Mouse (Mus musculus) telencephalon, adult 2 months (tissue): ENCODE results near the gene Pnck.

Experiments
- DNase-seq: peaks from one replicate; pipeline ENCODE4 v3.0.0-alpha.2; 2011; ENCODE audit warnings: low read depth, low spot score

Gene Pnck

DNA sequence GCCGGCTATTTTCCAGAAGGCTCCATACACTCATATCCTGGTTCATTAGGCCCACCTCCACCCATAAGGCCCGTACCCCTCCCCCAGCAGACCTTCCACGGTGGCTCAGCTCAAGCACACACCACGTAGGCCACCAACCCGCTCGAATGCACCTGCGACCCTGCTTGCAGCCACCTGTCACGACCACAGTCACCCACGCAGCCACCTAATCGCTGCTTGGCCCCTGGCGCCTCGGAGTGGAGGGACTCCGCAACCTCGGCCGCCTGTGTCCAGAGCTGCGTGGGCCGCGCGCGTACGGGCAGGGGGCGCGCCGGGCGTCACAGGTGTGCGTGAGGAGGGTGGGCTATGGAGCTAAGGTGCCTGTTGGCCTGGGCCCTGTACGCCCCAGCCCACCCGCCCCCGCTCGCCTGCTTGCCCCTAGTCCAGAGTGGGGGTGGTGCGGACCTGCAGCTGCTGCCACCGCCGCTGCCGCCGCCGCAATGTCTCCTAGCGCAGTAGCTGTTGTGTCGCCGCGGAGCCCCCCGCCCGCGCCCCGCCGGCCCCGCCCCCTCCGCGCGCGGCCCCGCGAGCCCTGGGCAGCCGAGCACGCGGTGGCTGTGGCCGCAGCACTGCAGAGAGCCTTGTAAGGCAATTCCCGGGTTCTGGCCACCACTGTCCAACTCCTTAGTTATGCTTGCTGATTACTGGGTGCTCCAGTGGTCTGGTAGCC, at the start of gene Pnck:
Gene Pnck, minus strand, starts transcription at position 543 of the 709 bp plus-strand sequence.
- DNase-seq: no peak

DNA sequence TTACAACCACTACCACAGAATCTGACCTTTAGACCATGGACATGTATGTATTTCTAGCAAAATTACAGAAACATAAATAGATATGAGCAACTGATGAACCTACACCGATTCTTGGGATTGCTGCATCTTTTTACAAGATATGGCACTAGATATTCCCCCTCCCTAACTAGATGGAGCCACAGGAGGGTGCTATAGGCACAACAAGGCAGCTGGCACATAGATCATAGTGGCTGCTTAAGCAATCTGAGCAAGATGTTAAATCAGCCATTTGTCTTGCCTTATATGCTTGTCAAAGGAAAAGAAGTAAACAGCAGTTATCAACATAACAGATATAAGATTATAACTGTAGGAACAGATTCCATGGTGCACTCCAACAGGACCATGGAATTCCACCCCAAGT, 40.6 kb upstream of the Pnck start:
- no peak for DNase-seq

DNA sequence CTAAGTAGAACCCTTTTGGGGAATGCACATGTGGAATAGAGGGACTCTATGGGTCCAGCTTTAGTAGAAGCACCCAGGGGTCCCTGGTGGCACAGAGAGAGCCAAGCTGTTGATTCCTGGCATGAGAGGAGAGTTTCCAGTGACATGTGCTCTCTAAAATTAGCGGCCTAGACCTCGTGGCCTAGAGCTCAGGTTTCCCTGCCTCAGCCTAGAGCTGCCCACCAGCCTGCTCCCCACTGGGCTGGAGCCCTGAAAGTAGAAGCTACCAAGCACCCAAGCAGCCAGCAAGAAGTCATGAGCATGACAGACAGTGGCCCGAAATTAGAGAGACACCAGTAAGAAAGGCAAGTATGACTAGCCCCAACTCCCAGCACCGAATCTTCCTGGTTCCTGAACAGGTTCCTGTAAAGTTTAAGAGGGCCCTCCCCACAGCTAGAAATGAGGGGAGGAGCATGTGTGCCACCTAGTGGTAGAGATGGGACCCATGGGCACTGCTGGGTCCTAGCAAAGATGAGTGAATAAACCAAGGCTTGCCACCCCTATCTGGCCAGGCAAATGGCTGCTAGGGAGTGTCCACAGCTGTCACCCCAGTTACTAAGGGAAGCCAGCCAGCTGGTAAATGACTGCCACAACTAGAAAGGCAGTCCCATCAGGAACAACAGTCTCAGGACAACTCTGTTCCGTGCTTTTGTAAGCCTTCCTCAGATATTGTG, 31.2 kb upstream of the Pnck start:
- DNase-seq: no peak

DNA sequence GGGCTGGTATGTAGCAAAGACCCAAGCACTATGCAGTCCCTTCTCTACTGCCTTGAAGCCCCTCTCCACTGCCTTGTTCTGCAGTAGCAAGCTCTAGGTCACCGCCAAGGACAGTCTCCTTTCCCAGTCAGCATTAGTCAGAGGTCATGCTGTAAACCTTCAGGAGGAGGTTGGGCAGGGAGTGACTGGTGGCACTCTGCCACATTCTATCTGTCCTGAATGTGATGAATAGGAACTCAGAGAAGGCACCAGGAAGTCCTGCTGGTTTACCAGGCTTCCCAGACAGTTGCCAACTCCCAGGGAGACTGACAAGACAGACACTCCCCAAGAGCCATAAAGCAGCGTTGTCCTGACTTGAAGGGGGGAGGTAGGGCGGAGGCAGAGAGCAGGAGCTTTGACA, 25.7 kb upstream of the Pnck start:
- DNase-seq: no peak

DNA sequence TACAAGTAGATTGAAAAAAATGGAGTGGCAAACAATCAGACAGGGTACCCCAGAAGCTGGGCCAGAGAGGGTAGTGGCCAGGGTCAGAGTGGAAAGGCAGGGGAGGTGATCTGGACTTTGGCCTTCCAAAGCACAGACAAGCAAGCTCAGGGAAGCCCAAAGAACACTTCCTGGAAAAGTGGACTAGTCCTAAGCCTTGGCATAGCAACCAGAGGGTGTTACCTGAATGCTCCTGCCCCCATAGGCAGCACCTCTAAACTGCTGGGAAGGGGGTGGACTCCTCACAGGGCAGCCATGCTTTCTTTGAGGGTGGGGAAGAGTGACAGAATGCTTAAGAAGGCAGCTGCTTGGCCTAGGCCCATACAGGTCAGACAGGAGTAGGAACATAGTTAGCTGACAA, 25.1 kb upstream of the Pnck start:
- DNase-seq: no peak

DNA sequence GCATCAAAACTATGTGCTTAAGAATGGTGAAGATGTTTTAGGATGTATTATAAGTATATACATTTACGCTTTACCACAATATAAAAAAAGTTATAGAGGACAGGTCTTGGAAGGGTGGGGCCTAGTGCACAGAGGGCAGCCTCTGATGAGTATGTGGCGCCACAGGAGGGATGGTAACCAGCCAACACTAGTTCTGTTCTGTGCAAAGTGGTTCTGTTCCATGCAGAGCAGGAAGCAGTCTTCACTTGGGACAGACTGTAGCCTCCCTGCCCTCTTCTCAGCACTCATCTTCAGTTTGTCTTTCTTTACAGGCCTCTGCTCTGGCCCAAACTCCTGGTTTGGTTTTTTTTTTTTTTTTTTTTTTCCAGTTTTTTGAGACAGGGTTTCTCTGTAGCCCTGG, 24.2 kb upstream of the Pnck start:
- no peak for DNase-seq

DNA sequence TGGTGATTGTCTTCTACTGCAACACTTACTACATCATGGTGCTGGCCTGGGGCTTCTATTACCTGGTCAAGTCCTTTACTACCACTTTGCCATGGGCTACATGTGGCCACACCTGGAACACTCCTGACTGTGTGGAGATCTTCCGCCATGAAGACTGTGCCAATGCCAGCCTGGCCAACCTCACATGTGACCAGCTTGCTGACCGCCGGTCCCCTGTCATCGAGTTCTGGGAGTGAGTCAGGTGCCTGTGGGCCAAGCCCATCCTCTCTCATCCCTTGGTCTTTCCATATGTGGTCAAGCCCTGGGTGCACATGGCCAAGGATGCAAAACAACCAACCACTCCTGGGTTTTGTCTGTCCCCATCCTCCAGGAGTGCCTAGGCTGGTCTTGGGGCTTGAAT, 16.8 kb upstream of the Pnck start:
- DNase-seq: no peak

DNA sequence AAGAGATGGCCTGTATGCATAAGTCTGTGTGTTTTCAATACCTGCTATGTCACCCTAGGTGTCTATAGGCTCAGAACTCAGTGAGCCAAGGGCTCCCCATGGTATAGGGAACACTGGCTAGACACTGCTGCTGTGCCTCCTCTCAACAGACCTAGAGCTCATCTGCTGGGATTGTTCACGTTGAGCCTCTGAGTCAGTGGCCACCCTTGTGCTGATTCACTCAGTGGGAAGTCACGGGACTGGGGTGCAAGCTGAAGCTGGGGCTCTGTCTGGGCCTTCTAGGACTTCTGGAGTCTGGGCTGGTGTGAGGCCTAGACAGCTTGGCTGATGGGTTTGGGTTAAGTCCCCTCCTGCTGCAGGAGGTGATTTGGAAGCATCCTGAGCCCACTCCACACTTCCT, 15.3 kb upstream of the Pnck start:
- no peak for DNase-seq

DNA sequence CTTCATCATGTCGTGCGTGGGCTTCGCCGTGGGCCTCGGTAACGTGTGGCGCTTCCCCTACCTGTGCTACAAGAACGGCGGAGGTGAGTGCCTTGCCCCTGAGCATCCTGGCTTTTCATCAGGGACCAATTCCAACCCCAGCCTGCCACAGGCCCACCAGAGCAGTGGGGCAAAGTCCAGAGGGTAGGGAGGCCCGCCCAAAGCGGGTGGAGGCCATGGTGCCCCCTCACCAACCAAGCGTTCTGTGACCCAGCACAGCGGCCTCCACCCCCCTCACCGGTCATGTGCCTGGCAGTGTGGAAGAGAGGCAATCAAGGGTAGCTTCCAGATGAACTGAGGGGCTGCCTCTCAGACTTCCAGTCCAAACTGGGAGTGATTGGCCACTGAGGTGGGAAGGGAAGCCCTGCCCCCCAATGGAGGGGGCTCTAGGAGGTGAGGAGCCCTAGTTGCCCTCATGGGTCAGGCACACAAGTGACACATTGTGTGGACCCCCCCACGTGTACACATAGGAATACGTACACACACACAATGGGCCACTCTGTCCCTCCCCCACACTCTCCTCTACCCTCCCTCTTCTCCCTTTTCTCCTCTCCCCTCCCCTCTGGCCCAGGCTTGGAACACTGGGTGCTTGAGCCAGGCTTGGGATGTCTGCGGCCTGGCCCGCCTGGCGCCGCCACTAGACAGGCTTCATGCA, 14.2 kb upstream of the Pnck start:
- DNase-seq: no peak

DNA sequence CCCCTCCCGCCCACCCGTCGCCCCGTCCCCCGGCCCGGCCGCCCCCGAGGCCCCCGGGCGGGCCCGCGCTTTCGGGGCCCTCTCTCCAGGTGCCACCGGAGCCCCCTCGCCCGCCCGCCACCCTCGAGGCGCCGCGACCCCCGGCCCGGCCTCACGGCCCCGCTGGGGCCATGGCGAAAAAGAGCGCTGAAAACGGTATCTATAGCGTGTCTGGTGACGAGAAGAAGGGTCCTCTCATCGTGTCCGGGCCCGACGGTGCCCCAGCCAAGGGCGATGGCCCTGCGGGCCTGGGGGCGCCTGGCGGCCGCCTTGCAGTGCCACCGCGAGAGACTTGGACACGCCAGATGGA, 13.7 kb upstream of the Pnck start:
- DNase-seq: no peak

DNA sequence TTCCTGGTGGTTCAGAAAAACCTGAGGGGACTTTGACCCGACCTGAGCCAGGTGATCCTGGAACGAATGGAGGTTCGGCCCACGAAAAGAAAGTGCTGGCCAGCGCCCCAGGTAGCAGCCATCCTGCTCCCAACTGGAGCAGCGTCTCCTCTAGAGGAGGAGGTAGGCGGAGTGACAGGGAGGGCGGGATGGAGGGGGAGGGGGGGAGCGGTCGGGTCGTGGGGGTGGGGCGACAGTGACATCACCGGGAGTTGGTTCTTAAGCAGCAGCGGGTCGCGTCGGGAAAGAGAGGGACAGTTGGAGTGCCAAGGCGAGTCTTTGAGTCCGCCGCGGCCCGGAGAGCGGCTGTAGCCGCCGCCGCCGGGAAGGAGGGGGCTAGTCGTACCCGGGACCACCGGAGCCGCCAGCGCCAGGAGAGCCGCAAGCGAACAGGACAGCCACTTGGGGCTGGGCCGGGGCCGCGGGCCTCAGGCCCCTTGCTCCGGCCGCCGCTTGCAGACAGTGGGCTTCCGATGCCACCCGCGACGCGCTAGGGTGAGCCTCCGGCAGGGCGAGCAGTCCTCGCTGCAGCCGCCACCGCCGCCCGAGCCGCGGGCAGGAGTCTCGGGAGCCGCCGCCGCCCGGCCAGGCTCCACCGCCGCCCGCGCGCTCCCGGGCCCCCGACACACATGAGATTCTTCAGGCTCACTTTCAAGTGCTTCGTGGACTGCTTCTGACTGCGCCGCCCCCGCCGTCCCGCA, 13.1 kb upstream of the Pnck start, which contains the start of gene Slc6a8:
Gene Slc6a8, plus strand, starts transcription at position 272 of the 740 bp plus-strand sequence.
- no peak for DNase-seq

DNA sequence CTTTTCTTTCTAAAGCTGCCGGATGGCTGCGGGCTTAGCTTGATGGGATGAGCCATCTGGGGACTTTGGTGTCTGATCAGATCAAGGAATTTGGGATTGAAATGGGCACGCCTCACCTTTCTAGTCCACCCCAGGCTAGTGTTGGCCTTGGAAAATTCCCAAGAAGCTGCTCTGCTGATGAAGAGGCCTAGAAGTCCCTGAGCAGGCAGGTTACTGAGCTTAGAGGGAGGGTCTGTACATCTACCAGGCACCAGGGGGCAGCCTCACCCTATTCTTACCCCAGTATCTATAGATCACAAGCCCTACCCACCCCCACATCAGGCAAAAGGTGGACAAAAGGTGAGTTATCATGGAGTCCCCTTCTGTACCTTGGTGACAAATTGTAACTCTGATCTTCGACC, 12.1 kb upstream of the Pnck start:
- DNase-seq: no peak

DNA sequence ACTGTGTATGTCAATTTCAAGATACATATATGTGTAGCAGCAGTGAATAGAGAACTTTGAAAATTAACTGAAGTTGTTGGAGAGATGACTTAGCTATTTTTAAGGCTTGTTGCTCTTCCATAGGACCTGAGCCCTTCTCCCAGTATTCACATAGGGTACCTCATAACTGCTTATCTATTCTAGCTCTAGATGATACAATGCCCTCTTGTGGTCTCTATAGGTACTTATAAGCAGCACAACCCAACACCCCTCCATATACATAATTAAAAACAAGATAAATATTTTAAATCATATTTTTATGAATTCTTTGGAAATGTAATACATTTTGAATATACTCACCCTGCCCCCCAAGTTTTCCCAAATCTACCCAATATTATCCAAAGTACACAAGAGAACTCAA, 3.2 kb upstream of the Pnck start:
- no peak for DNase-seq

DNA sequence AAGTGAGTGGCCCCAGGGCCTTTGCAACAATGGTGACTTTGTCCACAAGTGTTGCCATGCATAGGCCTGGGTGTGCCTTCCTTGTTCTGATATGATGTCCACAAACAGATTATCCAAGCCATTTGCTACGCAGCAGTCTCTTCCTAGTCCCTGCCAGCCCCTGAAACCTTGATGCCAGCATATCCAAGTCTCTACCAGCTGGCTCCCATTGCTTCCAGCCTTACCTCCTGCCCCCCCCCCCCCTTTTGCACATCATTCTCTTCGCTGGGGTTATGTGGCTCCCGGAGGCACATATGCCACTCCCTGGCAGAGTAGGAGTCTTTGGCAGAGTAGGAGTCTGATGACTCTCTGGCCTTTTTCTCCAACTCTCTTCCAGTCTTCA, 358 bp upstream of the Pnck start:
- DNase-seq: no peak

DNA sequence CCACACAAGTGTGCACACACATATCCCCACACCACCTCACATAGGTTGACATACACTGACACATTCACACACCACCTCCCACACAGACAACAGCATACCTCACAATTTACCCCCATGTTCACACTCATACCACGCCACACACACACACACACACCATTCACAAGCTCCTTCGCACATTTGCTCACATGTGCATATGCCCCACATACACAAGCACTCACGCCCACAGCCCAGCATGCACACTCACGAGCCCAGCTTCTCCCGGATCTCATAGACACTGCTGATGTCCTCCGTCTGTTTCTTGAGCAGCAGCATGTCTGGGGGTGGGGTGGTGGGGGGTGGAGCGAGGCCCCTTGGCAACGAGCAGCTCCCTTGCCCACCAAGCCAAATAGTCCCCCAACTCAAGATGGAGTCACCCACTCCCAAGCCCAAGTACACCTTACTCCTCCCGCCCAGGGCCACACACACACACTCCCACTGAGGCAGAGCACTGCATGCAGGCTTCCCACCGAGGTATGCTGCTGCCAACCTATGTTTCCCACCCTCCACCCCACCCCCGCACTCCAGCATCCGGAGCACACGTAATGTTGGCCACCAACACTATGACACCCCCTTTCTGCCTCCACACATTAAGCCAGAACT, 862 bp downstream of the Pnck start:
- DNase-seq: no peak

DNA sequence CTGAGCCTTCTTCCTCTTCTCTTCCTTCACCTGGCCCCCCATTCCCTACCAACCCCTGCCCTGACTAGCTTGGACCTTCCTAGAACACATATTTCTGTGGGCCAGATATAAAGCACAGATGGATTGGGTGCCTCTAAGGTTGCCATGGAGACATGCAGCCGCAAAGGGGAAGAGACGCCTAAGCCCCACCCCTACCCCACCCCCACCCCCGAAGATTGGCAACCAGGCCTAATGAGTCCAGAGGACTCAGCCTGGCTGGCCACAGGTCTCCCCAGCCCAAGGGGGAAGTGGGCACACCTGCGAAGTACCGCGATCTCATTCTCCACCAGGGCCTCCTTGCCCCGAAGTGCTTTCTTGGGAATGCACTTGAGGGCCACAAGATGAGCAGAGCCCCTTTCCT, 1.5 kb downstream of the Pnck start:
- DNase-seq: no peak

DNA sequence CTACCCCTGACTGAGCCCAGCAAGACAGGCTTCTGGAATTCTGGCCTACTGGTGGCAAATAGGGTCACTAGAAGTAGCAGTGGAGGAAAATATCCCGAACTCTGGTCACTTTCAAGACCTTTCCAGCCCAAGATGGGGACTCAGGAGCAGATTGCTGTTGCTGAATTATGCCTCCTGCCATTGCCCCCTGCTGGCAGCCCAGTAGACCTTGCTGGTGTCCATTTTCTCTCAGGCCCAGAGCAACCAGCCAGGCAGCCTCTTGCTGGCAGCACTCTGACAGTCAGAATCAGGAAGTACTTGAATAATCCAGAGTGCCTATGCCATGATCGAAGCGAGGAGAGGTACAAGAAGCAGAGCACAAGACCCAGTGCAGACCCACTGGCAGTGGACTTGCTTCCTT, 4.4 kb downstream of the Pnck start:
- DNase-seq: no peak

DNA sequence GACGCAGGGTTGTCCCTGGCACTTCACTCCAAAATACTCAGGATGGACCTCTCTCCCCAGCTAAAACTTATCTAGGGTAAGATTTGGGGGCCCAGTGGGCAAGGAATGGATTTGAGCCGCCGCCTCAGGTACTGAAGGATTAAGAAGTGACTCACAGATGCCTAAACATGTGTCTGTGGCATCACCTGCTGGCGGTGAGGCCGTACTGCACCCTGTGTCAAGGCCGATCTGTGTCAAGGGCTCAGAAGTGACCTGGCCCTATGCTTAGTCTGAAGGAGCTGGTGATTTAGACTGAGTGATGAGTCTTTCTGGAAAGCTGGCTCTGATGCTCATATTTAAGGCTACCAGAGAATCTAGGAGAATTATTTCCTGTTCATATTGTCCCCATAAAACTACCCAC, 5.7 kb downstream of the Pnck start:
- no peak for DNase-seq

DNA sequence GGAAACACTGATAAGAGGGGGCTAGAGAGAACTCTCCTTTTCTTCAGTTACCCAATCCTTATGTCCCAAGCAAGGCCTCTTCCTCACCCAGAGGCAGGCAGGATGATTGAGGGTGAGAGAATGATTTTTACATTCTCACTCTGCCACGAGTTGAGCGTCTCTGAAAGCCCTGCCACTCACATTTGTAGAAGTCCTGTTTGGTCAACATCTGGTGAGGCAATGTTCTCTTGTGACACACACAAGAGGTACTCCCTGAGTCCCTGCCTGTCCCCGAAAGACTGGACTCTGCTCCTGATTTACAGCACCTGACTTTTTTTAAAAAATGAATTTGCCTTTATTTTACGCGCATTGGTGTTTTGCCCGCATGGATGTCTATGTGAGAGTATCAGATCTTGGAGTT, 6.5 kb downstream of the Pnck start:
- DNase-seq: no peak

DNA sequence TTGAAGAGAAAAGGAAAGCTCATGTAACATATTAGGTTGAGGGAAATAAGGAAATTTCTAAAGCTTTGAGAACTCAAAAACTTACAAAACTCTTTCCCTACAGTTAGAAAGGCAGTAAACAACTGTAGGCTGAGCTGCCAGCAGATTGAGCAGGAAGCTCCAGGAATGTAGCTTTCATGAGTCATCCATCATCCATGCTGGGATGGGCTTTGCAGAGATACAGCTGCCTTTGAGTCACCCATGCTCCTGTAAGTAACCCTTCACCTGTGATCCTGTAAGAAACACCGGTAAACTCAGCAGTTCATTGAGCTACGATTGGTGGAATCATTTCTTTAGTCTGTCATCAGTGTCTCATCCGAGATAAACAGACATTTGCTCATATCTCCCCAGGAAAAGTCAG, 9.0 kb downstream of the Pnck start:
- no peak for DNase-seq

DNA sequence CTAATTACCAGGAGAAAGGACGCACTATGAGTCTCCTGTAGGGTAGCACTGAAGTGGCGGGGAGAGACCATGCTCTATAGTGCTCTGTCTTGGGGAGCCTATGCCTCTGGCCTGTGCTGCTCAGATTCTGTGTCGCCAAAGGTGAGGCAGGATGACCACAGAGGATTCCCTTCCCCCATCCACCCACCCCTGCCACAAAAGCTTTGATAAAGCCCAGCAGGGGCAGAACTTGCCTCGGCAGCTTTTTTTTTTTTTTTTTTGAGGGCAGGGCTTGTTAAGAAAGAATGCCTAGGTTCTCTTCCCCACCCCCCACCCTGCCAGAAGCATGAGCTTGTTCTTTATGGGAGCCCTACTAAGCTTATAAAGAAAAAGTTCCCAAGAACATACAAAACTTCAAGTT, 14.8 kb downstream of the Pnck start:
- DNase-seq: no peak

DNA sequence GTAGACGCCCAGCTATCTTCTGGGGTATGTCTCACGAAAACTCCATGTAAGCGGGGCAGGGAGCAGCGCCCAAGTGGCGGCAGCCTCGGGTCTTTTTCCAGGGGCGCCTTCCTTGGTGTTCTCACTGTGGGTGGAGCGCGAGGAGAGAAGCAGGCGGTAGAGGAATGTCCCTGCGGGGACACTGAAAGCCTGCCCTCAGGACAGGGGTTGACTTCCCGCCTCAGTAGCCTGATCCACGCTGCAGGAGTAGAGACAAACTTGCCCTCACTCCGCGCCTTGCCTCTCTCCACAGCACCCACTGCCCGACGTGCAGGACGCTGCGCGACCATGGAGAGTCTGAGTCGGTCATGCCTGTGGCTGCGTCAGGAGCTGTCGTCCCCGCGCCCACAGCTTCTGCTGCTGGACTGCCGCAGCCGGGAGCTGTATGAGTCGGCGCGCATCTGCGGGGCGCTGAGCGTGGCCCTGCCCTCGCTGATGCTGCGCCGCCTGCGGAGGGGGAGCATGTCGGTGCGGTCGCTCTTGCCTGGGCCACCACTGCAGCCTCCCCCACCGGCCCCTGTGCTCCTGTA, 19.9 kb downstream of the Pnck start:
- DNase-seq: no peak
